Mouse (Mus musculus) hindbrain, embryonic 11.5 days (tissue): ENCODE results near the gene Egfem1. TPM values are rescaled to one million over a fixed set of nuclear protein-coding genes. Genes with fewer than 3 reads are reported as not detected.

Experiments used
- ATAC-seq: fragments of 200-750 bp; cut with Nextera tagmentation; 2 replicates; pipeline ENCODE4 v1.8.0; 2017; ENCODE audit warnings: mild to moderate bottlenecking, moderate TSS enrichment, moderate library complexity; ENCODE audit not compliant: low FRiP score
- DNase-seq: peaks from one replicate; pipeline ENCODE4 v3.0.0-alpha.2; 2015; ENCODE audit warnings: low spot score
- H3K27ac ChIP-seq: fragments of 300-500 bp; sonication (generic); 2 replicates; pipeline ENCODE4 v1.5.1; 2014; ENCODE audit warnings: mild to moderate bottlenecking, low read depth, low read length
- H3K27me3 ChIP-seq: fragments of 300-500 bp; sonication (generic); 2 replicates; pipeline ENCODE4 v1.6.1; 2014; ENCODE audit warnings: mild to moderate bottlenecking, low read length, moderate library complexity, mixed read lengths; ENCODE audit not compliant: control insufficient read depth, insufficient read depth
- H3K36me3 ChIP-seq: fragments of 300-500 bp; sonication (generic); 2 replicates; pipeline ENCODE4 v1.6.1; 2014; ENCODE audit warnings: mild to moderate bottlenecking, low read length, moderate library complexity, mixed read lengths; ENCODE audit not compliant: control insufficient read depth, insufficient read depth
- H3K4me1 ChIP-seq: fragments of 300-500 bp; sonication (generic); replicated peaks from 2 replicates; pipeline ENCODE4 v1.6.1; 2014; ENCODE audit warnings: low read length, mixed read lengths; ENCODE audit not compliant: control insufficient read depth, insufficient read depth
- H3K4me2 ChIP-seq: fragments of 300-500 bp; sonication (generic); replicated peaks from 2 replicates; pipeline ENCODE4 v1.6.1; 2014; ENCODE audit warnings: mild to moderate bottlenecking, low read depth, low read length
- H3K4me3 ChIP-seq: fragments of 300-500 bp; sonication (generic); 2 replicates; pipeline ENCODE4 v1.5.1; 2014; ENCODE audit warnings: low read depth, low read length
- H3K9ac ChIP-seq: fragments of 300-500 bp; sonication (generic); 2 replicates; pipeline ENCODE4 v1.6.1; 2014; ENCODE audit warnings: low read depth, low read length
- H3K9me3 ChIP-seq: fragments of 300-500 bp; sonication (generic); 2 replicates; pipeline ENCODE4 v1.6.1; 2016; ENCODE audit warnings: low read length; ENCODE audit not compliant: control insufficient read depth
- WGBS: fragments of 180-500 bp; shearing (Covaris S2); extraction: QIAGEN DNeasy Blood & Tissue Kit; methylation state at CpG from one replicate; pipeline ENCODE4 v1.1.7; 2014; 5-methylcytosine and 5-hydroxymethylcytosine counted together
- polyA plus RNA-seq: library from polyadenylated mRNA; unstranded; fragments of >200 nt; fragmentation: Nextera tagmentation; extraction: Ambion mirVana; gene quantifications from 2 replicates; pipeline ENCODE4 v1.2.1, GENCODE M21; 2014

The Egfem1 gene
- polyA plus RNA-seq, 1 experiment from 2014 or later: 3.6 TPM

DNA sequence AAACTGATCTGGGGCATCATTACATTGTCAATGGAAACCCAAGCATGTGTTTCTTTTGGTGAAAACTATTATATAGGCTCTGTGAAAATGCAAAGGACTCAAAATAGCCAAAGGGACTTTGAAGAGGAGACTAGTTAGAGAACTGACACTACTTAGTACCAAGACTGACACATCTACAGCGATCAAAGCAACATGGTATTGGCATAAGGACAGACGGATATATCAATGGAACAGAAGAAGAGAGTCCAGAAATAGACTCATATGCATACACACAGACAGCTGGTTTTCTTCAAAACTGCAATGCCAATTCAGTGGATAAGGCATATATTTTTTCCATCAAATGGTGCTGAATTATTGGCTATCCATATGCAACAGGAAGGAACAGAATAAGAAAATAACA lies 140.6 kb downstream of the Egfem1 start:
- no peak for ATAC-seq
- H3K4me2 ChIP-seq: no peak overlapping the region

DNA sequence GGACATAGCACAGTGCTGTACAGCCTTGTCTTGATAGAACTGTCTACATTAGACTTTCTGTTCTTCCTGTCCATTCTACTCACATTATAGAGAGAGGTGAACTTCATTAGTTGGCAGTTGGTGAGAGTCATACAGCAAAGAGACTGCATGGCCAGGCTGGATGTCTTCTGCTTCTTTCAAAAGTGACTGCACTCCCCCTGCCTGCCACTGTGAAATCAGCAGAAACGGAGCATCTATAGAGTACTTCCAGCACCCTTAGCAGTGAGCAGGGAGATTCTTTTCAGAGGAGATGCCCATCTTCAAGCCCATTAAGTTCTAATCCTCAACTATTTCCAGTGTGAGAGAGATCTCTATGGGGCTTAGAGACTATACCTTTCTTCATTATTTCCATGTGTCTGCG lies 147.9 kb downstream of the Egfem1 start:
- Histone ChIP-seq H3K27me3 (no peaks in the 10 kb centered on the region), H3K4me1 (no peaks in the 10 kb centered on the region), H3K4me2 (no peak overlapping the region), H3K27ac (no peak overlapping the region), H3K9ac (no peak overlapping the region), H3K9me3 (no peaks in the 10 kb centered on the region), H3K4me3 (no peak overlapping the region), H3K36me3 (no peaks in the 10 kb centered on the region)
- DNase-seq: no peak
- WGBS: 64% methylated on average over 2 of the region's 2 CpGs
- no peak for ATAC-seq

More for the DNA sequence above, 140.6 kb downstream of the Egfem1 start:
- Histone ChIP-seq H3K9me3 (no peaks in the 10 kb centered on the region), H3K9ac (no peak overlapping the region), H3K27ac (no peak overlapping the region), H3K4me3 (no peak overlapping the region), H3K27me3 (no peaks in the 10 kb centered on the region), H3K4me1 (no peaks in the 10 kb centered on the region), H3K36me3 (no peaks in the 10 kb centered on the region)
- no peak for DNase-seq
- 90% methylated on average over 2 of the region's 2 CpGs for WGBS

DNA sequence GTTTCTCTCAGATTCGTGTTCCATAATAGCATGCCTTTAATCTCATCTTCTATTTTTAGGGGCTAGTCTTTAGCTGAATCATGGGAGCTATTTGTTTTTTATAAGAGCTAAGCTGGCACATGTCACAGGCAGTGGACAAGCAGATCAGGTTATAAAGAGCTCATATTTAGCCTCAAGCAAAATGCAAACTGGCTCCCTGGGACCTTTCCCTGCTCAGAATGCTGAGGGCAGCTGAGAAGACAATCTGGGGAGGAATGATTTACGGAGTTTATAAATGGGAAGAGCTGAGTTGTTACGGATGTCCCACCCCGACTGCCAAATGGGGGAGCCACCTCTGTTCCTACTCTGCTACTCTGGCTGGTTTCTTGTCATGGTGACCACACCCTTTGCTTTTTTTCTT lies 153.7 kb downstream of the Egfem1 start:
- no peak for ATAC-seq
- Histone ChIP-seq H3K9ac (no peak overlapping the region), H3K4me3 (no peak overlapping the region), H3K36me3 (no peaks in the 10 kb centered on the region), H3K27me3 (no peaks in the 10 kb centered on the region), H3K4me2 (no peak overlapping the region), H3K27ac (no peak overlapping the region), H3K4me1 (no peaks in the 10 kb centered on the region), H3K9me3 (no peaks in the 10 kb centered on the region)
- no peak for DNase-seq
- WGBS: 64% methylated on average over 4 of the region's 4 CpGs

DNA sequence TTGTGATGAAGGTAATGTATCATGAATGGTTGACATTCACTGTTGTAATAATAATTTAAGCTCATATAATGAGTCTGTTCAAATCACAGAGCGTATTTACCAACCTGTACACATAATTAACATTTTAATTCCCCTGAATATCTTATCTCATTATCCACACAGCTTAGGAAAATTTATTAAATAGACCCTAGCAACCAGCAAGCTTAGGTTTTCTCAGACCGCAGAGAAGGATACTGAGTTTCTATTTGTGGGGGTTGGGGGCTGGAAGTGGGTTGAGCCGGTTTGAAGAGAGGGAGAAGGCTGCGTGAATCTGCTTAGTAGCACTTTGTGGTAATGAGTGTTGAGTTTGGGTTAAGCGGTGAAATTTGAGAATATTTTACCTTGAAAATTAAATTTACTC lies 154.7 kb downstream of the Egfem1 start:
- DNase-seq: no peak
- Histone ChIP-seq H3K9me3 (no peaks in the 10 kb centered on the region), H3K9ac (no peak overlapping the region), H3K4me2 (no peak overlapping the region), H3K27me3 (no peaks in the 10 kb centered on the region), H3K27ac (no peak overlapping the region), H3K4me1 (no peaks in the 10 kb centered on the region), H3K4me3 (no peak overlapping the region), H3K36me3 (no peaks in the 10 kb centered on the region)
- WGBS: 79% methylated on average over 5 of the region's 5 CpGs
- no peak for ATAC-seq

DNA sequence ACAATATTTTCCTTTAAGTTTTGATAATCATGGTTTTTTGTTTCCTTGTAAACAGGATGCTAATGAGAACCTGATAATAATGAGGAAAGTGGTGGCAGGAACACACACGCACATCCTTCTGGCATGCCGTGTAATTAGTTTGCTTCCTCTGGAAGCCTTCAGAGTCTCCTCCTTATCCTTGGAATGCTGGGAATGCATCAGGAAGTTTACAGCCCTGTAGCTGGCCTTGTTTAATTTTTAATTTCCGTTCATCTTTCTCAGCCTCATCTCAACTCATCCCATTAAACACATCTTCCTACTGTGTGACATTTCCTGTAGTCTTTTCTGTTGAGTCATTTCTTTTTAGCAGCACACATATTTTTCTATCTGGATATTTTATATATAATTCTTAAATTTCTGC lies 161.8 kb downstream of the Egfem1 start:
- Histone ChIP-seq H3K9ac (no peak overlapping the region), H3K4me2 (no peak overlapping the region), H3K4me3 (no peak overlapping the region), H3K36me3 (no peaks in the 10 kb centered on the region), H3K4me1 (no peaks in the 10 kb centered on the region), H3K27me3 (no peaks in the 10 kb centered on the region), H3K9me3 (no peaks in the 10 kb centered on the region), H3K27ac (no peak overlapping the region)
- ATAC-seq: no peak
- 69% methylated on average over 3 of the region's 3 CpGs for WGBS
- DNase-seq: no peak

DNA sequence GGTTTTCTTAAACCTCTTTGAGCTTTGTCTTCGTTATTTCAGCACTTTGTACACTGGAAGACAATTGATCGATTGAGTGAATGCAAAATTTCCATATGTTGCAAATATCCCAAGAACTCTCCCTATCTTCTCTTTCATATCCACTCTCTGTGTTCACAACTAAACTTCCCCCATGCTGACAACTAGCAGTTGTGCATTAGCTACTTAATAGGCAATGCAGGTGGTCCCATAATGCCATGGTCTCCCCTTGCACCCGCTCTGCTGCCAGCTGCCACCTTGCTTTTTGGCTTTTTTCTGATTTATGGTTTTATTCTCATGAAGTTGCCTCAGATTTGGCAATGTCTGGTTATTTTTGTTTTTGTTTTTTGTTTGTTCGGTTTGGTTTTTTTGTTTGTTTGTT lies 209.8 kb downstream of the Egfem1 start:
- Histone ChIP-seq H3K27me3 (no peaks in the 10 kb centered on the region), H3K4me2 (no peak overlapping the region), H3K4me3 (no peak overlapping the region), H3K4me1 (no peaks in the 10 kb centered on the region), H3K9me3 (no peaks in the 10 kb centered on the region), H3K9ac (no peak overlapping the region), H3K27ac (0 out of 2 replicates have a peak overlapping the region, but pooled peaks have one; percentile 2), H3K36me3 (no peaks in the 10 kb centered on the region)
- ATAC-seq: no peak
- WGBS: 59% methylated on average over 4 of the region's 4 CpGs
- no peak for DNase-seq

DNA sequence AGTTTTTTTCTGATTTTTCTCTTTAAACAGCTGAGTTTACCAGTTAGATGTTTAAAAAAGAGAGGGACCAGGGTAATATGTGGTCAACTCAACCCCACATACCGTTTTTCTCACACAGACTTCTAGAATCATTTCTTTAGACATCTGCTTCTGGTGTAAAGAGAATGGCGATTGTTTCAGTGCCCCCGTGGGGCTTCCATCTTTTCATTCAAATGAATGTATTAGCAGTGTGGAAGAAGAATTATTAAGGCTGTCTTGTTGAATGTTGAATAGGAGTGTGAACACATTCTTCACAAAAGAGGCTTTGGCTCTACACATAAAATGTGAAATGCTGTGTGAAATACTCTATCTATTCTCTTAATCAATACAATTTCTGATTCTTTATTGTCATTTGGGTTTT lies 210.4 kb downstream of the Egfem1 start:
- H3K27ac ChIP-seq: 0 out of 2 replicates have a peak overlapping the region, but pooled peaks have one; percentile 2
- no peaks in the 10 kb centered on the region for H3K27me3 ChIP-seq
- H3K4me3 ChIP-seq: no peak overlapping the region
- ATAC-seq (peak; percentile 63; the same call in 1 of the 2 replicates), DNase-seq (peak; percentile 26)
- H3K9me3 ChIP-seq: no peaks in the 10 kb centered on the region
- H3K4me1 ChIP-seq: no peaks in the 10 kb centered on the region
- no peak overlapping the region for H3K9ac ChIP-seq
- 34% methylated on average over 3 of the region's 3 CpGs for WGBS
- H3K36me3 ChIP-seq: no peaks in the 10 kb centered on the region
- no peak overlapping the region for H3K4me2 ChIP-seq

DNA sequence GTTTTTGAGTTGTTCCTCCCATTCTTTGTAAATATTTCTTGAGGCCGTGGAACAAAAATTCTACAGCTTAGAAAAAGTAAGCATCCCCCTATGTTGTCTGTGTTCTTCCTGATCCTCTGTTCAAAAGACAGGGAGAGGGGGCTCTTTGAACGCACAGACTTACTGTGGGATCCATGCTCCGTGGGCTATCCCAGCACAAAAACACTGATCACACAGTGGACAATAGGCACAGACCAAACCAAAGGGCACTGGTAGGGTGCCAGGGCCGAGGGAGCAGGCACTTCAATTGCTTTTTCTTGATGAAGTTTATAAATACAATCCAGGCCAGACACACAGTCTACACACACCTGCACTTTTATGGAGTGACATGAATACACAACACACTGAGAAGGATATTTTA lies 211.4 kb downstream of the Egfem1 start:
- Histone ChIP-seq H3K4me1 (no peaks in the 10 kb centered on the region), H3K27ac (peak overlapping the region; percentile 6; the same call in 1 of the 2 replicates), H3K27me3 (no peaks in the 10 kb centered on the region), H3K9ac (no peak overlapping the region), H3K9me3 (no peaks in the 10 kb centered on the region), H3K36me3 (no peaks in the 10 kb centered on the region), H3K4me3 (no peak overlapping the region), H3K4me2 (no peak overlapping the region)
- DNase-seq (no peak), ATAC-seq (no peak)
- WGBS: 41% methylated on average over 4 of the region's 4 CpGs

DNA sequence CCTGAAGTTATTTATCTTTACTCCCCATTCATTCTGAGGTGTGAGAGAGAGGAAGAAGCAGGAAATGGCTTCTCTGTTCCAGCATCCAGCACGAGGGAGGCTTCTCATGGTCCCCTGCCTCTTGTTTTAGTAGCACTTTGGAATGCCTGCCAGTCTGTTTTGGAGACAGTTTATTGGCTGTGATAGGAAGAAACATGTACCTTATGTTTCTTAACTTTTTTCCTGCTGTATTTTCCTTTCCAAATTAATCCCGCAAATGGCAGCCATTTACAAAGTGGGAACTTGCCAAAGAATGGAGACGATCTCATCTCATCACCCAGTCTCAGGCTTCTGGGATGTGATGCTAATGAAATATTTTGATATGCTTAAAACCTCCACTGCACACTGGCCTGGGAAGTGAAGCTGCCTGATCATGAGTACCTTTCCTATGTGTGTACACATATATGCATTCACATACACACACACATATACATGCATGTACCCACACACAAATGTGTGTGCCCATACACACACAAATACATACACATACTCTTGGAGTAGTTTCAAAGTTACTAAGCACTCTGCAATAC lies 260.5 kb downstream of the Egfem1 start:
- no peak for DNase-seq
- no peak overlapping the region for H3K27ac ChIP-seq
- WGBS: 81% methylated on average over 3 of the region's 3 CpGs
- no peak overlapping the region for H3K4me2 ChIP-seq
- H3K4me3 ChIP-seq: no peak overlapping the region
- no peak for ATAC-seq
- H3K9ac ChIP-seq: no peak overlapping the region
- H3K36me3 ChIP-seq: no peaks in the 10 kb centered on the region
- H3K9me3 ChIP-seq: no peaks in the 10 kb centered on the region
- no peaks in the 10 kb centered on the region for H3K4me1 ChIP-seq
- H3K27me3 ChIP-seq: no peaks in the 10 kb centered on the region
